Mouse (Mus musculus) embryonic facial prominence, embryonic 11.5 days (tissue): Measurements from ENCODE around the gene Nbeal2. TPM values are rescaled to one million over a fixed set of nuclear protein-coding genes. Genes with fewer than 3 reads are reported as not detected.

Source experiments
- ATAC-seq: fragments of 200-750 bp; cut with Nextera tagmentation; replicated peaks from 2 replicates; pipeline ENCODE4 v1.8.0; 2017; ENCODE audit warnings: low read depth; ENCODE audit not compliant: insufficient number of reproducible peaks, low FRiP score, low TSS enrichment
- DNase-seq: peaks from one replicate; pipeline ENCODE4 v3.0.0-alpha.2; 2015; ENCODE audit warnings: low spot score
- H3K27ac ChIP-seq: fragments of 300-500 bp; sonication (generic); replicated peaks from 2 replicates; pipeline ENCODE4 v1.5.1; 2014; ENCODE audit warnings: mild to moderate bottlenecking, low read depth, low read length, control low read depth
- H3K27me3 ChIP-seq: fragments of 300-500 bp; sonication (generic); 2 replicates; pipeline ENCODE4 v1.6.1; 2014; ENCODE audit warnings: mild to moderate bottlenecking, low read length, moderate library complexity, mixed read lengths; ENCODE audit not compliant: control insufficient read depth, insufficient read depth
- H3K36me3 ChIP-seq: fragments of 300-500 bp; sonication (generic); replicated peaks from 2 replicates; pipeline ENCODE4 v1.6.1; 2014; ENCODE audit warnings: low read depth, mild to moderate bottlenecking, low read length, moderate library complexity, mixed read lengths; ENCODE audit not compliant: control insufficient read depth, insufficient read depth
- H3K4me1 ChIP-seq: fragments of 300-500 bp; sonication (generic); 2 replicates; pipeline ENCODE4 v1.6.1; 2014; ENCODE audit warnings: low read length, mixed read lengths; ENCODE audit not compliant: control insufficient read depth, insufficient read depth
- H3K4me2 ChIP-seq: fragments of 300-500 bp; sonication (generic); 2 replicates; pipeline ENCODE4 v1.6.1; 2014; ENCODE audit warnings: low read depth, mild to moderate bottlenecking, control low read depth, low read length, moderate library complexity
- H3K4me3 ChIP-seq: fragments of 300-500 bp; sonication (generic); 2 replicates; pipeline ENCODE4 v1.5.1; 2014; ENCODE audit warnings: low read depth, low read length, control low read depth
- H3K9ac ChIP-seq: fragments of 300-500 bp; sonication (generic); replicated peaks from 2 replicates; pipeline ENCODE4 v1.6.1; 2014; ENCODE audit warnings: mild to moderate bottlenecking, control low read depth, low read length
- H3K9me3 ChIP-seq: fragments of 300-500 bp; sonication (generic); replicated peaks from 2 replicates; pipeline ENCODE4 v1.6.1; 2016; ENCODE audit warnings: mild to moderate bottlenecking, low read length, inconsistent platforms, mixed read lengths; ENCODE audit not compliant: control insufficient read depth
- WGBS: fragments of 180-500 bp; shearing (Covaris S2); extraction: QIAGEN DNeasy Blood & Tissue Kit; methylation state at CpG from one replicate; pipeline ENCODE4 v1.1.7; 2014; 5-methylcytosine and 5-hydroxymethylcytosine counted together
- polyA plus RNA-seq: library from polyadenylated mRNA; unstranded; fragments of >200 nt; fragmentation: Nextera tagmentation; extraction: Ambion mirVana; gene quantifications from 2 replicates; pipeline ENCODE4 v1.2.1, GENCODE M21; 2014

Gene Nbeal2
- polyA plus RNA-seq, 1 experiment from 2014 or later: 0.70 TPM

DNA sequence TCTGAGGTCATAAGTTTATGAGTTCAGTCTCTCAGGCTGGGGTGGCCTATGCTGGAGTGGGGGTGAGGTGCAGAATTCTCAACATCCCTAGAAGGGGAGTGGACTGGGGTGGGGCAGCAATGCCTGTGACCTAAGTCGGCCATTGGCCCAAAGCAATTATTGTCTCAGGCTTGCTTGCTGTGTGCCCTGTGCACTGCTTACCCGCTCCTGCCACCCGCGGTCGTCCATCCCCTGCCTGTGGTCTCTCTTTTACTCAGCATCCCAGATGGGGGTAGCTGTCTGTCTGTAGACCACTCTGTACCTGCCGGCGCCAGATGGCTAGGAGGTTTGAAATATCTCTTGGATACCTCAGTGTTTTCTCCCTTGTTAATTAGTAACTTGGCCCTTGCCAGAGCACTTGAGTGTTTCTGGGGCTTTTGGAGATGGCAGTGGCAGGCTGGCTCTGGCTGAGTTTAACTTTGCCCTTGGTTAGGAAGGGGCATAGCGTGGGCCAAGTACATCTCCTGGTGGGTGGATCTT lies 35.4 kb upstream of the Nbeal2 start:
- no peaks in the 10 kb centered on the region for H3K4me1 ChIP-seq
- no peak overlapping the region for H3K27ac ChIP-seq
- DNase-seq: no peak
- H3K36me3 ChIP-seq: no peaks in the 10 kb centered on the region
- H3K9ac ChIP-seq: no peak overlapping the region
- H3K4me3 ChIP-seq: no peak overlapping the region
- no peaks in the 10 kb centered on the region for H3K27me3 ChIP-seq
- no peaks in the 10 kb centered on the region for H3K9me3 ChIP-seq
- WGBS: 89% methylated on average over 8 of the region's 8 CpGs
- no peak overlapping the region for H3K4me2 ChIP-seq
- ATAC-seq: no peak

DNA sequence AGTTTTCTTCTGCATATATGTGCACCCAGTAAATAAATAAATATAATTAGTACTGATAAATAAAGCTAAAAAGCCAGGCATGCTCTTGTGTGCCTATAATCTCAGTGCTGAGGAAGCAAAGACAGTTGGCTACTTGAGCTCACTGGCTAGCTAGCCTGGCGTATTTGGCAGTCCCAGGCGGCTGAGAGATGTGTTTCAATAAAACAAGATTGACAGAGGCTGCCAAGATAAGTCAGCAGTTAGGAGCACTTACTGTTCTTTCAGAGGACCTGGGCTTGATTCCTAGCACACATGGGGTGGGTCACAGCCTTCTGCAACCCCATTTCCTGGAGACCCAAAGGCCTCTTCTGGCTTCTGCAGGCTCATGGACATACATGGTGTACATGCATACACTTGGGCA lies 33.9 kb upstream of the Nbeal2 start:
- 93% methylated on average over 2 of the region's 2 CpGs for WGBS
- Histone ChIP-seq H3K27me3 (no peaks in the 10 kb centered on the region), H3K4me3 (no peak overlapping the region), H3K27ac (no peak overlapping the region), H3K4me1 (no peaks in the 10 kb centered on the region), H3K36me3 (no peaks in the 10 kb centered on the region), H3K4me2 (no peak overlapping the region), H3K9me3 (no peaks in the 10 kb centered on the region), H3K9ac (no peak overlapping the region)
- ATAC-seq: no peak
- no peak for DNase-seq

DNA sequence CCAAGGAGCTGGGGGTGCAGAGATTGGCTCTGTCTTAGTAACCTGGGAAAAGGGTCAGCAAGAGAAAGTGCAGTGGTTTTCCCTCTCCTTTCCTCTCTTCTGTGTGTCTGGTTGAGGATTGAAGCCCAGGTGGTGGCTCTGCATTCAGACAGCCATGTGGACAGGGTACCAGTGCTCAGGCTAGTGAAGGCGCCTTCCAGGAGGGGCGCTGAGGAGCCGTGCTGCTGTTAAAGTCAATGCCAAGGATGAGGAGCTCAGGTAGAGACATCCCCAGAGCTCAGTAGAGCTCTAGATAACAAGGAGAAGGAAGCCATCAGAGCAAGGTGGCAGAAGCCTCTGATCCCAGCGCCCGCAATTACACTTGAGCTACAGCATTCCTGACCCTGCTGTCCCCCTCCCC lies 33.1 kb upstream of the Nbeal2 start:
- 64% methylated on average over 5 of the region's 5 CpGs for WGBS
- H3K4me2 ChIP-seq: no peak overlapping the region
- H3K9ac ChIP-seq: no peak overlapping the region
- no peaks in the 10 kb centered on the region for H3K27me3 ChIP-seq
- no peak overlapping the region for H3K27ac ChIP-seq
- ATAC-seq: no peak
- no peak for DNase-seq
- no peaks in the 10 kb centered on the region for H3K4me1 ChIP-seq
- no peak overlapping the region for H3K4me3 ChIP-seq
- no peaks in the 10 kb centered on the region for H3K36me3 ChIP-seq
- H3K9me3 ChIP-seq: no peaks in the 10 kb centered on the region

DNA sequence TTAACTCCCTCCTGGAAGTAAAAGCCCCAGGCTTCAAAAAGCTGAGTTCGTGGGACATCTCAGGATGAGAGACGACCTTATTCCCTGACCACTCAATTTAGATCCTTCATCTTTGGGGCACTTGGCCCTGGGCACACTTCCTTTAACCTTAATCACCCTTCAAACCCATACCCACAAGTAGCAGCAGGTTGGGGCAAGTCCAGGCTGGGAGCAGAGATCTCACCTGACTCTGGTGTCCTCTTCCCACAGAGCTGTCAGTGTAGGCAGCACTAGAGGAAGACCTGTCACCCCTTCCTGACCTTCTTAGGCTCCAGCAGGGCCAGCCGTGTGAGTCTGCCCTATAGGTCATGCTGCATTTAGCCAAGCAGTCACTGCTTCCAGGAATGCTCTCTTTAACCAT lies 32.5 kb upstream of the Nbeal2 start:
- Histone ChIP-seq H3K4me3 (no peak overlapping the region), H3K27ac (no peak overlapping the region), H3K4me2 (no peak overlapping the region), H3K4me1 (no peaks in the 10 kb centered on the region), H3K9me3 (no peaks in the 10 kb centered on the region), H3K36me3 (no peaks in the 10 kb centered on the region), H3K9ac (no peak overlapping the region), H3K27me3 (no peaks in the 10 kb centered on the region)
- no peak for ATAC-seq
- WGBS: 45% methylated on average over 3 of the region's 3 CpGs
- DNase-seq: no peak

DNA sequence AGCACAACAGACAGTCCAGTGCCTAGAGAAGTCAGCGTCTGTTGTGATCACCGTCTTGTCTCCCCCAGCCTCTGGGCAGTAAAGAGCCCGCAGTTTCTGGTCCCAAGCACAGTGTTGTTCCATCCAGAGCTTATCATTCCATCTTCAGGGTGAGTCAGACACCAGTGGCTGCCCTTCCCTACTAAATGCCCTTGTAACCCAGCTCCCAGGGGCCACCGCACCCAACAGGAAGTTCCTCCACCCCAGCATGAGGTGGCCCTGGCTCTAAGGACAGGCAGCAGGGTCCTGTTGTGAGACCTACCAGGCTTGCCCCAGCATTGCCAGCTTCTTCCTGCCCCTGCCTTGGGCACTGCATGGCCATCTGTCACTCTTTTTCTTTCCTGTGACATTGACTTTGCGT lies 31.6 kb upstream of the Nbeal2 start:
- H3K4me2 ChIP-seq: no peak overlapping the region
- H3K9me3 ChIP-seq: no peaks in the 10 kb centered on the region
- ATAC-seq (no peak), DNase-seq (no peak)
- no peaks in the 10 kb centered on the region for H3K36me3 ChIP-seq
- no peak overlapping the region for H3K9ac ChIP-seq
- no peaks in the 10 kb centered on the region for H3K27me3 ChIP-seq
- H3K4me3 ChIP-seq: no peak overlapping the region
- no peak overlapping the region for H3K27ac ChIP-seq
- no peaks in the 10 kb centered on the region for H3K4me1 ChIP-seq
- whole genome bisulfite sequencing: 86% methylated on average over 5 of the region's 5 CpGs

DNA sequence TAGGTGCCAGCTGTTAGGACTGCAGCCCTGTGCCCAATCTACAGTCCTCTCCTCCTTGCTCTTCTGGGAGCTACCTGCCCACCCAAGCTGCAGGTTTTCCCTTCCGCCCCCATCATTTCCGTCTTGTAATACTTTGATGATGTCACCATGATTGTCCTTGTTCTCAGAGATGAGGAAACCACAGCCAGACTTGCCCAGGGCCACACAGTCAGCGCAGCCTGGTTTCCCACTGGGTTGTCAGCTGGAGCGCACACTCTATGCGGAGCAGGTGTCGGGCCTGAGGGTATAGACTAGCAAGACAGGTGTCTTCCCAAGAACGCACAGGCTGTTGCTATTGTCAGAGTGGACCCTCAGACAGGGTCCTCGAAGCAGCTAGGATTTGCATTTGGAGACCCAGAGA lies 31.2 kb upstream of the Nbeal2 start:
- Histone ChIP-seq H3K9ac (no peak overlapping the region), H3K4me1 (no peaks in the 10 kb centered on the region), H3K4me3 (no peak overlapping the region), H3K9me3 (no peaks in the 10 kb centered on the region), H3K27ac (no peak overlapping the region), H3K4me2 (no peak overlapping the region), H3K36me3 (no peaks in the 10 kb centered on the region), H3K27me3 (no peaks in the 10 kb centered on the region)
- DNase-seq: no peak
- ATAC-seq: no peak
- WGBS: 84% methylated on average over 8 of the region's 8 CpGs

DNA sequence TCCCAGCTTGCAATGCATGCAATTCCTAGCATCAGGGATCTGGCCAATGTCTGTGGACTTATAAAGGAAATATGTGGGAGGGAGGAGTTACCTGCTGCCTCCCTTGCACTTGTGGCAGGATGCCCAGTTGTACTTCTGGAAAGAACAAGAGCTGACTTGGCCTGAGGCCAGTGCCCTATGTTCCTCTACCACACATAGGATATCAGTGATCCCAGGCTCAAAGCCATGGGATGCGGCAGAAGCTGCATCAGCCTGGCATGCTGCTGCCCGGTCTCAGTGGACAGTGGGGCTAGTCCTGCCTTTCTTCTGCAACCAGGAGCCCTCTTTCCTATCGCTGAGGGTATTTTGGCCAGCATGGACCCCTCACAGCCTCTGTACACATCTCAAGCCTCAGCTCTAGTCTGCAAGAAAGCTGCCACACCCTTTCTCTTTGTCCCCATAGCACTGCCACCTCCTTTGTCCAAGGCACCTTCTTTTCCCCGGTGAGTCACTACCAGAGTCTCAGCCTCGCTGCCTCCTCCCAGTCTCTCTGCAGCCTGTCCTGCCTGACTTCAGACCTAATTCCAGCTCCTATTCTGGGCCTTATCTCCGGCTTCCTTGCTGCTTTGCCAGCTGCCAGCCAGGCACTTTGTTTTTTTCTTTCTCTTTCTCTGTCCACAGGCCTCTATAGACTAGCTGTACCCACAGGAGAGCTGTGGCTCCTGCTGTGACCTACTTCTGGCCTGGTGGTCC lies 30.3 kb upstream of the Nbeal2 start:
- Histone ChIP-seq H3K4me2 (no peak overlapping the region), H3K27me3 (no peaks in the 10 kb centered on the region), H3K36me3 (no peaks in the 10 kb centered on the region), H3K9me3 (no peaks in the 10 kb centered on the region), H3K4me1 (no peaks in the 10 kb centered on the region), H3K27ac (no peak overlapping the region), H3K9ac (no peak overlapping the region), H3K4me3 (no peak overlapping the region)
- DNase-seq (no peak), ATAC-seq (no peak)
- 87% methylated on average over 6 of the region's 6 CpGs for WGBS

DNA sequence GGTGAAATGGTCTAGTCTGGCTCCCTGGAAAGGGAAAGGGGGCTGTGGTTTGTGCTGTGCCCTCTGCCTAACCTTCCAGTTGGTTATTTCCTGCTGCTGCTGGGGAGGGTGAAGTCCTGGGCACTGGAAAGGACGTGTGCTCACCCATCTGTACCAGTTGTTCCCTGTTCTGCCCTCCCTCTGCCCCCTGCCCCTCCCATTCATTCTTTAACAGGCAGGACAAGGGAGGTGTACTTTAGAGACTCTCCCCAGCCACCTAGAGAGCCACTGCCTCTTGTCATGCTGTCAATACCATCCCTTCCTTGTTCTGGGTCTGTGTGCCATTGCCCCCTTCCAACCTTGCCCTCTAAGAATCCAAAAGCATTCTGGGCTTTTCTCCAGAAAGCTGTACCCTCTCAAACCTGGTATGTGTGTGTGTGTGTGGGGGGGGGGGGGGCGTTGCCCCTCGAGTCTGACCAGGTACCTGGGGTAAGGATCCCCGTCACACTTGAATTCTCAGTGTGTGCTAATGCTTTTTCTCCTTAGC lies 29.7 kb upstream of the Nbeal2 start:
- Histone ChIP-seq H3K9me3 (no peaks in the 10 kb centered on the region), H3K4me1 (no peaks in the 10 kb centered on the region), H3K27me3 (no peaks in the 10 kb centered on the region), H3K9ac (no peak overlapping the region), H3K36me3 (no peaks in the 10 kb centered on the region), H3K27ac (no peak overlapping the region), H3K4me2 (no peak overlapping the region), H3K4me3 (no peak overlapping the region)
- DNase-seq (no peak), ATAC-seq (no peak)
- WGBS: 60% methylated on average over 4 of the region's 4 CpGs
